Mouse (Mus musculus): ENCODE measurements around the gene Cdkl3.

- TF ChIP-seq CTCF (IDR thresholded peaks at IDR 0.05; ENCODE audit: extremely low read depth, insufficient read length, insufficient replicate concordance, low read depth, low read length) = no peak
- no peak for TF ChIP-seq POLR2A (IDR thresholded peaks at IDR 0.05; ENCODE audit: low read depth, low read length)
These were observed 44.0 kb upstream of the Cdkl3 start for GRCm38 (mm10) chr11:51960061-51960460.
